Mouse (Mus musculus): ENCODE data around the gene Bicdl1.

Bicdl1 gene

DNA sequence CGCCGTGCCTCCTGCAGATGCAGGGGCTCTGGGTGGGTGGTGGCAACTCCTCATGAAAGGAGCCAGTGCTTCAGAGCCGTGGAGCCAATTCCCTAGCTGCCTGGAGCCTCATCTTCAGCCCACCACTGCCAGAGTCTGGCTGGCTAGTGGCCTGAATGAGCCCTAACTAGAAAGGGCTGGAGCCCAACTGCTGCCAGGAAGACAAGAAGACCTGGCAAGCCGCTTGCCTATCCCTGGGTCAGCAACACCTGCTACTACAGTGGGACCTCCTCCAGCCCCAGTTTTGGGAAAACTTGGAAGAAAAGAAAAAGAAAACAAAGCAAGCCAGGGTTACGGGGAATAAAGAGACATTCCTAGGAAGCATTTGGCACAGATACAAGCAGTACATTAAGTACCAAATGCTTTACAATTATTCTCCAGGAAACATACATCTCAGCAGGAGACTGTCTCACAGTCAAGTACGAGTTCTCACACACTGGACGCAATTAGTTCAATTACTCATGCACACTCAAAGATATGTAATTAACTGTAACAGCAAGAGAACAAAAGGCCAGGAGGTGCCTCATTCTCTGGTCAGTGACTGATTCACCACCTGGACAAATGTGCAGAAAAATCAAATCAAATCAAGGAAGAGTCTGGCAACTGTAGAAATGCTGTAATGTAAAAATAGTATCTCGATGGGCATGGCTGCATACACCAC is 64.9 kb downstream of the Bicdl1 start:
- peak; percentile 72 to 81 for DNase-seq

DNA sequence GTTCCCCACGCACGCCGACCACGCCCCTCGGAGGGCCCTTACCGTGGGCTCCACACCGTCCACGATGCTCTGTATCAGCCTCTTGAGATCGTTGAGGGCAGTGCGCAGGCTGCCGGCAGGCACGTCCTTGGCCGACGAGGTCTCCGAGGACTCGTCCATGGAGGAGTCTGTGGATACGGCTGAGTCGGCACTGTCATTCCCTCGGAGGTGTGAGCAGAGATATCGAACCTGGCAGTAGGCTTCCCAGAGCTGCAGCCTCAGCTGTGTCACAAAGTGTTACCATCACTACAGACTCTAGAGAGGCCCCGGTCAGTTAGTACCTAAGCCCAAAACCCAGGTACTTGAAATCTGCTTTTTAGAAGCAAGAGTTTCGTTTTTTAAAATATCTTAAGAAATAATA is 68.8 kb downstream of the Bicdl1 start:
- no peak for DNase-seq

DNA sequence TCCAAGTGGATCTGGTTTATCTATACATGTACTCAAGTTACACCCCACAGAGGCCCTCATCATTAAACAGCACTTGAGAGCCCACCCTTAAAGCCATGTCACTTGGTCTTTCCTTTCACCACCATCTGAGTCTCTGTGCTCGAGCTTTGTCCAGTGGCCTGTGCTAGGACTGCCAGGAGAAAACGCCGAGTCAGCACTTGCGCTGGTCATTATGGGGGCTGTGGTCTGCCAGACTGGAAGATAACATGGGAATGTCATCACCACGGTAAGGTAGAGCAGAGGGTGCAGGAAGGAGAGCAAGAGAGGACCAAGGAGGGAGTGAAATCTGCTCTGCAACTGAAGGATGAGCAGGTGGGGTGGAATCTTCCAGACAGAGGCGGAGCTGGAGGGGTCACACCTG is 73.1 kb downstream of the Bicdl1 start:
- no peak for DNase-seq

DNA sequence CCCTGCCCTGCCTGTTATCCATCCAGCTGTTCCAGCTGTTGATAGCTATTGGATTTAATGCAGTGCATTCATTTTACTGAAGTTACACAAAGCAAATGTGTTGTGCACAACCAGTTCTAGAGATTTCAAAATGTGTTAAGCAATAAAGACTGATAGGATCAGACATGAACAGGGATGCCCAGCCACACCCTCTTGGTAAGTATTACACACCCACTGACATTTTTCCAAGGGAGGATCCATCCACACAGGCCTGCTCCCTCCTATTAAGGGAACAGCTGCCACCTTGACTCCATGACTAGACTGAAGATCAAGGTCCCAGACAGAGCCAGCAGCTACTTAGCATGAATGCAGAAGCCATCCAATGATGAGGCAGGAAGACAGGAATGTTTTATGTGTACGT is 74.2 kb downstream of the Bicdl1 start:
- DNase-seq: no peak

DNA sequence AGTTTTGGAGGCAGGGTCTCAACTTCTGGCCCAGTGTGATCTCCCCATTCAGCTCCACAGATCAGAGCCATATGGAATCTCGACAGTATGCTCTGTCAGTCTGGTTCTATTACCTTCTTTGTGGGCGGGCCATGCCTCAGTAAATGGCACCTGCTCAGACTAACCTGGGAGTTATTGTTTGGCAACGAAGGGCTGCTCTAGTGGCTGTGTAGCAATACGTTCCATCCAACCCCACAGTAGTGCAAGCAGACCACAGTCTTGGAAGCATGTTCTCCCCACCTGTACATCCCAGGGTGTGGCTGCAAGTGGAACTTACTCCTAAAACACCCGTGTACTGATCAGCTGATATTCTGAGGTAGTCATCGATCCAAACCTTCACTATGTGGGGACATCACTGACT is 74.7 kb downstream of the Bicdl1 start:
- no peak for DNase-seq

DNA sequence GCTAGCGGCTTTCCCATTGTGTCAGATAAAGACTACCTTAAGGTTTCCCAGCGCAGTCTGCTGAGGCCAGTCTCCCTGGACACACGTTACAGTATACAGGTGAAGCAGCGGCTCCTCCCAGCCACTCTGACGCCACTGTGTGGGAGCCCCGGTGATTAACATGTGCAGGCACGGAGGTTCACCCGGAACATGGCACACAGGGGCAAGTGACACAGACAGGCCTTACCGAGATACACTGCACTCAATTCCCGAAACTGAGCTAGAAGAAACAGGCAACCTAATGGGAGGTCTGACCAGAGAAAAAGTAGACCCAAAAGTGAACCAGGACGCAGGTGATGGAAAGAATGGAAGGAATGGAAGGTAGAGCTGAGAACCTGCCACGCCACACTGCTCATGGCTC is 77.6 kb downstream of the Bicdl1 start:
- no peak for DNase-seq

DNA sequence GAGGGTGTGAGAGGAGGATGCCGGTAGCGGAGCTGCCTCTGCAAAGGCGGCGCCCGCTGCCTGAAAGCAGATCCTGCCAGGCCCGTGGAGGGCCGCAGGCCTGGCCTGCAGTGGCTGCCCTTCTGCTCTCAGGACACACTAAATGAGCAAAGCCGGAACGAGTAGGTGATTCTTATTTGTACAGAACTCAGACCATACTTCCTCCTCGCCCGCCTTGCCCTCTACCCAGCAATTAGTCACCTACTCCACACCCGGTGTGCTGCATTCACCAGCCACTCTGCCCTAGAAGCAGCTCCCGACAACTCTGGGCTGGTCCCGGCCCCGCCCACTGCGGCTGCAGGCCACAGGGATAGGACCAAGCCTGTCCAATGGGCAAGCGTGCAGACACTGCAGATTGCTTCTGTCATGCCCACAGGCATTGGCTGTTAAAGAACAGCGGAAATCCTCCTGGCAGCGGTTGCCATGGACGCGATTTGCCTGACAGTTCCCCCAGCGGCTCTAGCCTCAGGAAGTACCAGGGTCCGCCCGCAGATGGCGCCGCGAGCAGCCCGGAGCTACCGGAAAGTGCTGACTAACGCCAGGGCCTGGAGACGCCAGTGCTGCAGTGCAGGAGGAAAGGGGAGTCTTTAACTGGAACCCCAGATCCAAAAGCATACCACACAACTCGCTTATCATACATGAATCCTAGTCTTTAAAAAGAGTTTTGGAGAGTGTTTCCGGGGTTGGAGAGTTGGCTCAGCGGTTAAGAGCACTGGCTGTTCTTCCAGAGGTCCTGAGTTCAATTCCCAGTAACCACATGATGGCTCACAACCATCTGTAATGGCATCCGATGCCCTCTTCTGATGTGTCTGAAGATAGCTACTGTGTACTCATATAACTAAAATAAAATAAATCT is 78.5 kb downstream of the Bicdl1 start:
- peak; percentile 100 for DNase-seq

DNA sequence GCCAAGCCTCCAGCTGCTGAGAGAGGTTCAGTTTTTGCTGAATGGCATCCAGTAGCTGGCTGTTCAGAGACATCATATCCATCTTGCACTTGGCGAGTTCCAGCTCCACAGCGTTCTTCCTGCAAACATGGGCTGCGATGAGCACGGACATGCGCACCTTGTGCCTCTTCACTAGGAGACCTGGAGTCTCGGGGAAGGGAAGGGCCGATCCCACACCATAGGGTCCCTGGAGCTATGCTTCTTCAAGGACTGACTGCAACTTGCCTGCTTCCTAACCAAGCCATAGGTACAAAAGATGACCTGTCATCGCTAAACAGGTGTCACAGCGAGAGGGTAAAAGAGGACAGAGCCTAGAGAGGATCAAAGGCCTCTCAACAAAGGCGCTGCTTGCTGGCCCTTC is 79.6 kb downstream of the Bicdl1 start:
- no peak for DNase-seq

DNA sequence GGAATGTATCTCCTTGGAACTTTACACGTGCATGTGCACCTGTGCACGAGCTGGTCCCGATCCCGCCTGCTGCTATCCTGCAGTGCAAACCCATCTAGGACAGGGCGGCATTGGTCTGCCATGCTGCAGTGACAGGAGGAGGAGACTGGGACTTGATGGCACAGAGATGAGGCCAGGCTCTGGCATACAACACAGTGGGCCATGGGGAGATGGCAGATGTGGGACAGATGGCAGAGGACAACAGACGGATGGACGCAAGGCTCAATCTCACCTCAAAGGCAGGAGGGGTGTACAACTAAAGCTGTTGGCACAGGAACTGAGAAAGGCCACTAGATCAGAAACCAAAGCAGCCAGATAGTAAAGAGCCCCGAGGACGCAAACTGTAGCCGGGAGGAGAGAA is 80.5 kb downstream of the Bicdl1 start:
- no peak for DNase-seq

DNA sequence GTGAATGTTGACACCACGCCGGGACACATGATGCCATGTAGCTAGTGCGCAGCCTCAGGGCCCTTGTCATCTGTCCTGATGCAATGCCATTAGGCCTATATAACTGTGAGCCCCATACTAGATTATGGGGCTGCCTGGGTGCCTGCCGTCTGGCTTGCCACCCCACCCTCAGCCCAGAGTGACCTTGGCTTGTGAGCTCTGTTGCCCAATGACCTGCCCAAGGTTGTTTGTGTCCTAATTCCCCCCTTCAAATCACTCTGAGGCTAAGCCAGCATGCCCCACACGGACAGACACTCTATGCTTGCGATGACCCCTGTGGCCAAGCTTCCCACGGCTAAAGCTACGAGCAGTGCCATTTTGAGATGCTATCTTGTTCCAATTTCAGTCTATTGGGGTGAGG is 81.7 kb downstream of the Bicdl1 start:
- DNase-seq: no peak

DNA sequence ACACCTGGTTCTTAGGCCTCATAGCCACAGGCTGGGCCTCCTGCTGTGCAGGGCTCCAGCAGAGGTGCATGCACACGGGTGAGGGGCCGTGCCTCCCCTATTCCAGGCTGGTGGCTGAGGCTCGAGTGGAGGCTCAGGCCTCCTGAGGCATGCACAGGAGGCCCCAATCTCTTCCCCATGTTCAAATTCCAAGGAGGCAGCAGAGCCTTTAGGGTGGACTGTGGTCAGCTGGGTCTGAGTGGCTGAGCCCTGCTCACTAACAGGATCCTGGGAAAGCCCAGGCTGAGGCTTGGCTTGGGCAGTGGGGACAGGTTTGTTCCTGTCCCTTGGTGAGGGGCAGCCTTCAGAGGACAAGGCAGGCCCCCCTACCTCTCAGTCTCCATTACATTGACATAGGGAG is 82.5 kb downstream of the Bicdl1 start:
- no peak for DNase-seq

DNA sequence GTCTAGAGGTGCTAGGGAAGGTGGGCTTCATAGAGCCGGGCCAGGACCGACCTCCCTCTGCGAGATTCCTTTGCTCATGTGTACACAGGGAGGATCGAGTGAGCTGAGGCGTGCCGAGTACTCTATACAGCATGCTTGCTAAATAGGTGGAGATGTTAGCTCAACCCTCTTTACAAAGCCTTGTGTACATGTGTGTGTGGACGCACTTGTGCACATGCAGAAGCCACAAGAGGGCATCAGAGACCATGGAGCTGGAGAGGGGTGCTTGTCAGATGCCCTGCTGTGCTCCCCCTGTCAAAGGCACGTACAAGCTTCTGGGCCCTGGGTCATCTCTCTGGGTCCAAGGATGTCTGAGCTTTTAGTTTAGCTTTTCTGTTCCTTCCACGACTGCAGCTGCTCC is 87.2 kb downstream of the Bicdl1 start:
- peak; percentile 36 to 39 for DNase-seq

DNA sequence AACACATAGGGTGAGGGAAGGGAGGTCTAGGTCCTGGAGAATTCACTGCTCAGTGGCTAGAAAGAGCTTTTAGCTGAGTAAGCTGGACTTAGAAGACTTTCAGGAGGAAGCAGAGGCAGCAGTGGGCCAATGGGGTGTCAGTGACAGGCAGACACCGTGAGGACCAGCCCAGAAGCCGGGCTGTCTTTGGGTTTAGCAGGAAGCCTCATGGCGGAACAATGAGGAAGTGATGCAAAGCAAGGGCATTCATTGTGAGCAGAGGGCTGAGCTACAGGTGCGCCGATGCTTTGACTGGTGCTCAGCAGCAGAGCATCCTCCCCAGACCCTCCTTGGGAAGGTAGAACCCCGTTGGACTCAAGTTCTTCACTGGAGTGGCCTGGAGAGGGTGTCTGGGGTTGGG is 95.9 kb downstream of the Bicdl1 start:
- DNase-seq: no peak

DNA sequence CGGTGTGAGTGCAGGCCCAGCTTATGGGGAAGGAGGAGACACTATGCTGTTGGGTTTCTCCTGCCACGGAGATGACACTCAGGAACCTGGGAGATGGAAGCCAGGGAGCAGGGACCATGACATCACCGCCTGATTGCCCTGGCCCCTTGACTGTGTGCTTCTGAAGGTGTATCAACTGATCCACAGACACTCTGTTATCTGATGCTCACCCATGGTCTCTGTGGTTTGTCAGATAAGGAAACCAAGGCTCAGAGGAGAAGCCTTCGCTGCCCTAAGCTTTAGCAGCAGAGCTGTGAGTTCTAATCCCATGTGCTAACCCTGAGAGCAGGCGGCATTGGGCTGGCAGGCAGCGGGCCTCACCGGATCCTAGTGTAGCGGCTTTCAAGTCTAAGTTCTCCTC is 97.4 kb downstream of the Bicdl1 start:
- no peak for DNase-seq

DNA sequence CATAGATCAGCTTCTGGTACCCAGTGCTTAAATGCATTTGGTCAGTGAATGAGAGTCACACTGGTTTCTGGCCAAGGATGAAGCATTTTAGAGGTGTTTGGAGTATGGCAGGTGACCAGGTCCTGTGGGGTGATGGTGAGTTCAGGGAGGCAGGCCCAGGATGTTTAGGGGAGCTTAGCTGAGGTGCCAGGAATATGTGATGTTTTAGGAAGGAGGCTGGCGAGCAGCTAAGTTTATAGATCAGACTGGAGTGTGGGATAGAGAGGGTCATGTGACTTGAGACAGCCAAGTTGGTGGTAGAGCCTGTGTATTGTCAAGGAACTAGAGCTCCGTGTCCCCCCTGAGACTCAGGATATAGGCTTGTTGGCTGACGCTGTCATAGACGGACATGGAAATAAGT is 98.4 kb downstream of the Bicdl1 start:
- no peak for DNase-seq

DNA sequence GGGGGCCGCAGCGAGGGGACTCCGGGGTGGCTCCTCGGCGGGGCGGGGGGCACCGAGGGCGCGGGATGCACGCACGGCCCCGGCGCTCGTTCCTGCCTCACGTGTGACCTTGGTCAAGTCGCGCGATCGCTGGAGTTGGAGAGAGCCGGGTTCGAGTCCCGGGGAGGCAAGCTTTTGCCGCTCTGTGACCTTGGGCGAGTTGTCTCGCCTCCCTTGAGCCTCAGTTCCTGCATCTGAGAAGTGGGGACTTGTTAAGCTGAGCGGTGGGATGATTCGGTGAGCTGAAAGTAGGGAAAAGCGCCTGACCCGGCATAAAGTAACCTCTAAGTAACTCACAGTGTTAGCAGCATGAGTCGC is 99.1 kb downstream of the Bicdl1 start:
- DNase-seq: peak; percentile 43 to 47

DNA sequence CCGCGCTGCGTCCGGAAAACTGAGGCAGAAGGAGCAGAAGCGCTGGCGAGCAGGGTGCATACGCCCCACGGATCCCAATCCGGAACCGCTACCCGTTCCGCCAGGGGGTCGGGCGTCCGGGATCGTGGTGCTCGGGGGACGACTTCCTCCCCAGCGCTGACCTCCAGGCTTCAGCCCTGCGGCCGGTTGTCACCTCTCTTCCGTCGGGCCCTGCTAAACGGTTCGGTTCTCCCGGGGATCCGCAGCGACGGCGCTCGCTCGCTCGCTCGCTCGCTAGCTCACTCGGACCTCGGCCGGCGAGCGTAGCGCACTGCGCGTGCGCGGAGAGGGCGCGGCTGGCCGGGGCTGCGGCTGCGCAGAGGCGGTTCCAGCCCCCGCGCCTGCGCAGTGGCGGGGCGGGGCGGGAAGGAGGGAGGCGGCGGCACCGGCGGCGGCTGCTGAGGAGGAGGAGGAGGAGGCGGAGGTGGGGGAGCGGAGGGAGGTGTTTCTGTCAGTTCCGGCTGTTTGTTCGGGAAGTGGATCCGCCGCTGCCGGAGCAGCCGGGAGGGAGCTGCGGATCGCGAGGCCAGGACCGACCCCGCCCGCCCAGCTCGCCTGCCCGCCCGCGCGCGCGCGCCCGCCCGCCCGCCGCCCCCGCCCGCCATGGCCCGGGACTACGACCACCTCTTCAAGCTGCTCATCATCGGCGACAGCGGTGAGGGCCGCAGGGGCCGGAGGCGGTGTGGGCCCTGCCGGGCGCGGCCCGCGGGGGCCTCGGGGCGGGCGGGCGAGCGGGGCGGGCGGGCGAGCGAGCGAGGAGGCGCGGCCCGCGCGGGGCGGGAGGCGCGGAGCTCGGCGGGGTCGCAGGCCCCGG is 99.7 kb downstream of the Bicdl1 start, which contains the start of gene Rab35:
Rab35 (plus strand) TSS at position 404 of the 853 bp plus-strand sequence.
- DNase-seq: peak; percentile 93 to 98

DNA sequence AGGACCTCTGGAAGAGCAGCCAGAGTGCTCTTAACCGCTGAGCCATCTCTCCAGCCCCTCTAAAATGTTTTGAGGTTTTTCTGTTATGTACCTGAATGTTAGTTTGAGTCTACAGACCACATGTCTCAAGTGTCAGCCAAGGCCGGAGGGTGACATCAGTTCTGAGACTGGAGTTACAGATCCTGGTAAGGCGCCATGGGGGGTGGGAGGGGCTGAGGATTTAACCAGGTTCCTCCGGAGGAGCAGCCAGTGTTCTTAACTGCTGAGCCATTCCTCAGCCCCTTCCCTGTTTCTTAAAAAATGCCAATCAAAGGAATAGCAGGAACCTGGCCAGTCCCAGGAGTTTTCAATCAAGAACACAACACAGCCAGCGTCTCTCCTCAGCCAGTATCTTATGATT is 101.1 kb downstream of the Bicdl1 start:
- DNase-seq: no peak

DNA sequence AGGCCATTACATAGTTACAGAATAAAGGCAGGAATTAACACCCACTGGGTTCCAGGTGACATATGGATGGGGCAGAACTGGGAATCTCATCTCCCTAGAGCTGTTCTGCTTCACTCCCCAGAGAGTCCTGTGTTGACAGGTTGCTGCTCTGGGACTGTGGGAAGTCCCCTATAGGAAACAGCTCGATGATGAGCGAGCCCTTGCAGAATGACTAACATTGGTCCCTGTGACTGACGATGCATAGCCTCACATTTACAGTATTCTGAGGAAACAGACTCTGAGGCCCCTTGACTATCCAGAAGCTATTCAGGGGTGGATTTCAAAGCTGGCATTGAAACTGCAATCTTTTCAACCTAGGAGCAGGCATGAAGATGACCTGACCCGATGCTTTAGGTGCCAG is 101.7 kb downstream of the Bicdl1 start:
- no peak for DNase-seq

DNA sequence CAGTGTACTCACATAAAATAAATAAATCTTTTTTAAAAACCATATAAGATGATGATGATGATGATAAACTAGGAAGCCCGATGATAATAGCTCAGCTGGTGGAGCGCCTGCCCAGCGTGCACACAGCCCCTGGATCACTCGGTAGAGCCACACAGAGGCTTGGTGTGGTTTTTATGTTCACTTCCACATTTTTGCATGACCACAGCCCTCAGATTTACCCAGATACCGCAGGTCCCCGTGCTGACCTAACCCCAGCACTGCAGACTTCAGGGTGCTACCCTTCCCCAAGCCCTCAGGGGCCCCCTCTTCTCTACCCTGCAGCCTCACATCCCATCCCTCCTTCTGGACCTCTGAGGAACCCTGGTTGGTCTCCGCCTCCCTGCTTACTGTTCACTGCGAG is 103.3 kb downstream of the Bicdl1 start:
- no peak for DNase-seq

DNA sequence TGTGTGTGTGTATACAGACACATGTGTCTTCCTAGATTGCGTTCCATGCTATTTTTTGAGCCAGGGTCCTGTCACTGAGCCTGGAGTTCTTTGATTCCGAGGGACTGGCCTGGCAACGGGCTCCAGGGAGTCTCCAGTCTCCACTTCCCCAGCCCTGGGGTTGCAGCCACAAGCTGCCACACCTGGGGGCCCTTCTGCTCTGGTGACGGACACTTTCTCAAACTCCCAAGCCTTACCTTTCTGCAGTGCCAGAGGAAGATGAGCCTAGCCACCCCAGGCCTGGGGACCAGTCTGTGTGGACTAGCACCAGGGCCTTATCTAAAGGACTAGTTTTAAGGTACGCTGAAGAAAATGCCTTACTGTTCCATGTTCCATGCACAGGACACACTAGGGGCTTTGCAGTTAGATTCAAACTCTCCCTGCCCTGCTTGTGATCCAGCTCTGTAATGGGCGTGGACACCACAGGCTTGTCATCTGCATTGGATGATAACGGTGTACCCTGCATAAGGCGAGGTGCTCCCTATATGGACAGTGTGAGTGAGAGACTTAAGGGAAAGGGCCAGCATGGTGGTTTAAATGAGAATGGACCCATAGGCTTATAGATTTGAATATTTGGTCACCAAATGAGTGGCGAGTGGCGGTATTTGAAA is 105.1 kb downstream of the Bicdl1 start:
- no peak for DNase-seq

DNA sequence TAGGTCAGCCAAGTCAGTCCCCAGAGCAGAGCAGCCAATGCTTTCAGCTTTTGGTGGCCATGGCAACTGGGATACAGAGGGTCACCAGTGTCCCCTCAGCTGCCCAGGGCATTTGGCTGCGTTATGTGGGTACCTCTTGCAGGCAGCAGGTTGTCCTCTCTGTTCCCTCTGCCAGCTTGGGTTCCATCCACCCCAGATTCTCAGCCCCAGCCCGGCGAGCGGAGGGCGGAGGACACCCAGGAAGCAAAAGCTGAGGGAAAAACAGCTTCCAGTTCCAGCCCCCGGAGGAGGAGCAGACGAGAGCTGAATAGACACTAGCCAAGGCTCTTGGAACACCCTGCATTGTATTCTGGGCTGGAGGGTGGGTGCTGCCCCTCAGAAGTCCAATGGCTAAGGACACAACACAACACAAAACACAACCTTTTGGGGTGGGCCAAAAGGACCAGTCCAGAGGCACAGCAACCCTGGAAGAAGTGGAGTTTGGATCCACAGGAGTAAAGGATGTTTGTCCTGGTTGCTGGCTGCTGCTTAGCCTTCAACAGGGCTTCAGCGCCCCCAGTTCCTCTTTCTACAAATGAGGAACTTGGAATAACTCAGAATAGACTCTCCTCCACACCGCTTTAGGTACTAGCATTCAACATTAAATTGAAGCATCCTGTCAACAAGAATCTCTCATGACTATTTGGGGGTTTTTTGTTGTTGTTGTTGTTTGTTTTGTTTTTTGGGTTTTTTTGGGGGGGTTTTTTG is 107.6 kb downstream of the Bicdl1 start:
- no peak for DNase-seq
